Mouse (Mus musculus): ENCODE measurements around the gene Calr3.

DNA sequence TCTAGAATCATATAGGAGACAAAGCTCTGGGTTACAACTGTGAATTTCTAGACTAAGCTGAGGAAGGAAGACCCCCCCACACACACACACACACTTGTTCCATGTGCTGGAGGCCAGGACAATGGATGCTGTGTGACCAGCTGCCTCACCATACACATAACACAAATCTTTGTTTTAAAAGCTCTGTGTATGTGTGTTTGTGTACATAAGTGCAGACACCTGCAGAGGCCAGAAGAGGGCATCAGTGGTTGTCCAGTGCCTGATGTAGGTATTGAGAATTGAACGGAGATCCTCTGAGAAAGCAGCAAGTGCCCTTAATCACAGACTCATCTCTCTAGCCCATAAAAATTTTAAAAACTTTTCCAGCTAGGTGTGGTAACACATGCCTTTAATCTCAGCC, 20.7 kb downstream of the Calr3 start:
- TF ChIP-seq POLR2A (IDR thresholded peaks at IDR 0.05; ENCODE audit: insufficient read depth, low read depth, low read length): no peak
- peak; percentile 56 for TF ChIP-seq CTCF (IDR thresholded peaks at IDR 0.05)
- TF ChIP-seq EP300 (IDR thresholded peaks at IDR 0.05; ENCODE audit: insufficient read depth, low read depth, low read length): no peak
